Mouse (Mus musculus) G1E (cell line): Measurements from ENCODE around the gene Cntd1. TPM values are rescaled to one million over a fixed set of nuclear protein-coding genes. Genes with fewer than 3 reads are reported as not detected.

Source experiments
- ATAC-seq: 2 replicates; pipeline ENCODE4 v1.8.0; 2016; ENCODE audit warnings: mild to moderate bottlenecking; ENCODE audit not compliant: insufficient number of reproducible peaks, poor library complexity, low FRiP score, severe bottlenecking; ENCODE audit errors: extremely low read depth
- DNase-seq: peaks from one replicate; pipeline ENCODE4 v3.0.0; 2012; ENCODE audit warnings: low spot score
- H3K27me3 ChIP-seq: 2 replicates; pipeline ENCODE4 v1.6.1; 2012; ENCODE audit warnings: mild to moderate bottlenecking, low read length, inconsistent platforms; ENCODE audit not compliant: insufficient read depth
- H3K36me3 ChIP-seq: replicated peaks from 2 replicates; pipeline ENCODE3; 2012; ENCODE audit warnings: mild to moderate bottlenecking, inconsistent platforms
- H3K4me1 ChIP-seq: 2 replicates; pipeline ENCODE4 v1.6.1; 2012; ENCODE audit warnings: low read depth, low read length, inconsistent platforms, mixed read lengths; ENCODE audit not compliant: insufficient read depth
- H3K4me3 ChIP-seq: 2 replicates; pipeline ENCODE4 v1.5.1; 2012; ENCODE audit warnings: low read depth, mild to moderate bottlenecking, inconsistent platforms, low read length, moderate library complexity, mixed read lengths
- H3K9me3 ChIP-seq: replicated peaks from 2 replicates; pipeline ENCODE4 v1.6.1; 2012; ENCODE audit warnings: inconsistent platforms
- CTCF ChIP-seq: IDR thresholded peaks from 2 replicates; pipeline ENCODE4 v1.5.1; 2012; ENCODE audit warnings: low read depth, low read length, inconsistent platforms, mixed read lengths
- GATA1 ChIP-seq: IDR thresholded peaks from 2 replicates; pipeline ENCODE4 v1.6.1; 2012; ENCODE audit warnings: borderline replicate concordance, low read length, inconsistent platforms, mixed read lengths
- GATA2 ChIP-seq: IDR thresholded peaks from 2 replicates; pipeline ENCODE4 v1.6.1; 2012; ENCODE audit warnings: low read depth, low read length, inconsistent platforms, borderline replicate concordance
- POLR2AphosphoS5 ChIP-seq: IDR thresholded peaks from 2 replicates; pipeline ENCODE4 v1.6.1; 2012; ENCODE audit warnings: low read depth, low read length, inconsistent platforms; ENCODE audit not compliant: insufficient replicate concordance
- TAL1 ChIP-seq: conservative IDR thresholded peaks from 2 replicates; pipeline ENCODE4 v1.6.1; 2012; ENCODE audit warnings: low read depth, low read length, inconsistent platforms, mixed read lengths
- polyA plus RNA-seq: library from polyadenylated mRNA; stranded (reverse); fragments of >175 nt; gene quantifications from 2 replicates; pipeline ENCODE4 v1.2.3, GENCODE M21; 2012
- total RNA-seq, 2 experiments: library from RNA; stranded (forward) in 1 of 2; stranded (reverse) in 1 of 2; fragments of 200-1000 nt in 1 of 2; fragments of >200 nt in 1 of 2; fragmentation: Nextera tagmentation in 1 of 2; gene quantifications; 2 replicates each; pipeline ENCODE4 v1.2.3; 2014 to 2017

The Cntd1 gene
- total and polyA plus RNA-seq, 3 experiments: 0.02 to 1.5 (median 1.1) TPM

- ATAC-seq: peak; percentile 80
- Histone ChIP-seq H3K4me1 (peaks cover 56% of the 10 kb centered on the region), H3K36me3 (no peaks in the 10 kb centered on the region), H3K9me3 (no peaks in the 10 kb centered on the region), H3K4me3 (no peak overlapping the region; the same call in 1 of the 2 replicates), H3K27me3 (peaks cover 45% of the 10 kb centered on the region)
- peak; percentile 34 for DNase-seq
- TF ChIP-seq GATA2 (no peak), POLR2AphosphoS5 (no peak), CTCF (no peak), TAL1 (no peak; the same call in 1 of the 2 replicates), GATA1 (no peak)
These were observed 46.6 kb upstream of the Cntd1 start for GRCm38 (mm10) chr11:101232010-101232839.

- TF ChIP-seq GATA1 (no peak), TAL1 (0 out of 2 replicates have a peak, but pooled peaks have one; percentile 39)
- H3K27me3 ChIP-seq: peaks cover 43% of the 10 kb centered on the region
These were observed 45.6 kb upstream of the Cntd1 start for GRCm38 (mm10) chr11:101233240-101233639.

GRCm38 (mm10) chr11:101234124-101234523, 44.7 kb upstream of the Cntd1 start:
- no peak for DNase-seq
- Histone ChIP-seq H3K27me3 (peaks cover 36% of the 10 kb centered on the region), H3K36me3 (no peaks in the 10 kb centered on the region), H3K4me3 (no peak overlapping the region), H3K4me1 (peaks cover 43% of the 10 kb centered on the region), H3K9me3 (no peaks in the 10 kb centered on the region)
- no peak for ATAC-seq
- no peak for TF ChIP-seq POLR2AphosphoS5
- no peak for TF ChIP-seq GATA1
- no peak for TF ChIP-seq CTCF
- no peak for TF ChIP-seq GATA2
- TF ChIP-seq TAL1: no peak

More at GRCm38 (mm10) chr11:101233240-101233639, 45.6 kb upstream of the Cntd1 start:
- DNase-seq (no peak), ATAC-seq (no peak)
- H3K9me3 ChIP-seq: no peaks in the 10 kb centered on the region
- no peaks in the 10 kb centered on the region for H3K36me3 ChIP-seq
- H3K4me1 ChIP-seq: peaks cover 47% of the 10 kb centered on the region
- H3K4me3 ChIP-seq: no peak overlapping the region

GRCm38 (mm10) chr11:101235429-101235828, 43.4 kb upstream of the Cntd1 start:
- TF ChIP-seq POLR2AphosphoS5 (no peak), GATA1 (no peak)
- H3K27me3 ChIP-seq: peaks cover 24% of the 10 kb centered on the region
- no peak for ATAC-seq

GRCm38 (mm10) chr11:101236782-101237181, 42.0 kb upstream of the Cntd1 start:
- no peaks in the 10 kb centered on the region for H3K36me3 ChIP-seq
- H3K4me3 ChIP-seq: no peak overlapping the region
- peaks cover 18% of the 10 kb centered on the region for H3K4me1 ChIP-seq
- peaks cover 23% of the 10 kb centered on the region for H3K27me3 ChIP-seq
- DNase-seq (no peak), ATAC-seq (no peak)
- TF ChIP-seq GATA1 (no peak), CTCF (no peak), GATA2 (no peak), TAL1 (no peak), POLR2AphosphoS5 (no peak)
- no peaks in the 10 kb centered on the region for H3K9me3 ChIP-seq

More at GRCm38 (mm10) chr11:101235429-101235828, 43.4 kb upstream of the Cntd1 start:
- peaks cover 31% of the 10 kb centered on the region for H3K4me1 ChIP-seq
- H3K9me3 ChIP-seq: no peaks in the 10 kb centered on the region
- DNase-seq: no peak
- H3K36me3 ChIP-seq: no peaks in the 10 kb centered on the region
- H3K4me3 ChIP-seq: no peak overlapping the region

- H3K4me3 ChIP-seq: no peak overlapping the region
- H3K4me1 ChIP-seq: peaks cover 5% of the 10 kb centered on the region
- peaks cover 37% of the 10 kb centered on the region for H3K27me3 ChIP-seq
- H3K36me3 ChIP-seq: no peaks in the 10 kb centered on the region
- ATAC-seq (no peak), DNase-seq (no peak)
- no peaks in the 10 kb centered on the region for H3K9me3 ChIP-seq
- TF ChIP-seq TAL1 (no peak), POLR2AphosphoS5 (no peak), GATA2 (no peak), CTCF (no peak), GATA1 (no peak)
These were observed 40.7 kb upstream of the Cntd1 start for GRCm38 (mm10) chr11:101238071-101238647.
